19 mouse cellular contexts compared by ENCODE assay signal in genomic region chr19:45355678-45356077, GRCm38 (mm10).
"Had no signal": no experiment of that assay in that cellular context is flagged by ENCODE, and none has a peak within 500 bp of the region (broad histone marks: within the 10 kb centered on the region; RNA-seq: fewer than 3 reads in every experiment).

No protein-coding gene starts in this region.

- H3K9ac ChIP-seq: liver, embryonic 12.5 days; liver, embryonic 14.5 days; lung, embryonic 14.5 days; midbrain, embryonic 12.5 days; neural tube, embryonic 13.5 days; neural tube, embryonic 15.5 days had no signal

- H3K27ac ChIP-seq: liver, embryonic 12.5 days; liver, embryonic 14.5 days; midbrain, embryonic 10.5 days; midbrain, embryonic 12.5 days; neural tube, embryonic 13.5 days; neural tube, embryonic 15.5 days had no signal

- DNase-seq: lung, adult 18-20 months; lung, embryonic 14.5 days; lung, postnatal 14 days; lung, postnatal 36 days; midbrain, embryonic 14.5 days; retina, postnatal 1 day; right cerebral cortex, postnatal 25 days; spleen, adult 18-20 months; thymus, adult 18-20 months; thymus, postnatal 14 days; thymus, postnatal 36 days had no signal

- H3K36me3 ChIP-seq: liver, embryonic 12.5 days; midbrain, embryonic 10.5 days; midbrain, embryonic 12.5 days; neural tube, embryonic 13.5 days; neural tube, embryonic 15.5 days had no signal

- H3K4me1 ChIP-seq: midbrain, embryonic 10.5 days; midbrain, embryonic 12.5 days; neural tube, embryonic 13.5 days; neural tube, embryonic 15.5 days had no signal

- H3K4me3 ChIP-seq: liver, embryonic 12.5 days; midbrain, embryonic 10.5 days; midbrain, embryonic 12.5 days; myocyte; neural tube, embryonic 13.5 days; neural tube, embryonic 15.5 days had no signal

- ATAC-seq: liver, embryonic 12.5 days; midbrain, embryonic 16.5 days had no signal

- H3K27me3 ChIP-seq: neural tube, embryonic 13.5 days; neural tube, embryonic 15.5 days had no signal

- H3K9me3 ChIP-seq: liver, embryonic 12.5 days; midbrain, embryonic 10.5 days; midbrain, embryonic 12.5 days; neural tube, embryonic 13.5 days; neural tube, embryonic 15.5 days had no signal
